7 mouse cellular contexts compared by ENCODE assay signal in genomic region chr10:13869322-13870035, GRCm38 (mm10). TPM values are rescaled to one million over a fixed set of nuclear protein-coding genes. Genes with fewer than 3 reads are reported as not detected.
DNase-seq lines count a peak whose midpoint lies in the region; ATAC-seq lines count a peak whose summit lies in the region.

No protein-coding gene starts in this region.

- H3K4me2 ChIP-seq in limb, embryonic 11.5 days (ENCODE audit: low read depth, severe bottlenecking) = peak overlapping the region; percentile 81; the same call in 1 of the 2 replicates
- peak overlapping the region; percentile 83 for H3K4me2 ChIP-seq in neural tube, embryonic 14.5 days (ENCODE audit: low read depth, low read length)

- ATAC-seq in granulocyte monocyte progenitor cell, adult 5-6 weeks (replicated peaks; ENCODE audit: poor library complexity, severe bottlenecking) = peak; percentile 70
- no peak for ATAC-seq in limb, embryonic 11.5 days (ENCODE audit: insufficient number of reproducible peaks, low FRiP score, low TSS enrichment, low read depth)
- peak; percentile 22 for ATAC-seq in neural tube, embryonic 14.5 days (ENCODE audit: low read depth)

- peak; percentile 65 for DNase-seq in CD4-positive helper T cell, adult 2 months (ENCODE audit: low read depth, low spot score)
- DNase-seq in Muller cell, postnatal 12 days (ENCODE audit: inconsistent ontology term) = peak; percentile 71
- no peak for DNase-seq in limb, embryonic 11.5 days (ENCODE audit: low spot score)
- DNase-seq in layer of hippocampus, postnatal 25 days (ENCODE audit: extremely low spot score in 1 of 2, low spot score in 1 of 2) = no peak
- DNase-seq in adrenal gland, postnatal 36 days = no peak

- 53% methylated on average over 13 of the region's 13 CpGs for WGBS in limb, embryonic 11.5 days
- 46% methylated on average over 13 of the region's 13 CpGs for WGBS in neural tube, embryonic 14.5 days

- no peak overlapping the region for H3K27ac ChIP-seq in limb, embryonic 11.5 days (replicated peaks; ENCODE audit: low read depth, low read length)
- H3K27ac ChIP-seq in neural tube, embryonic 14.5 days (ENCODE audit: low read depth, low read length) = no peak overlapping the region; the same call in 1 of the 2 replicates

- H3K9me3 ChIP-seq in limb, embryonic 11.5 days (ENCODE audit: control insufficient read depth, low read length) = no peaks in the 10 kb centered on the region
- H3K9me3 ChIP-seq in neural tube, embryonic 14.5 days (ENCODE audit: control insufficient read depth, low read length) = no peaks in the 10 kb centered on the region

- no peaks in the 10 kb centered on the region for H3K4me1 ChIP-seq in limb, embryonic 11.5 days (ENCODE audit: control insufficient read depth, insufficient read depth, low read length)
- H3K4me1 ChIP-seq in neural tube, embryonic 14.5 days (ENCODE audit: control insufficient read depth, insufficient read depth, low read length) = peaks cover 9% of the 10 kb centered on the region; the same call in 1 of the 2 replicates

- no peak overlapping the region for H3K9ac ChIP-seq in limb, embryonic 11.5 days (ENCODE audit: low read length)
- peak overlapping the region; percentile 93 for H3K9ac ChIP-seq in neural tube, embryonic 14.5 days (replicated peaks; ENCODE audit: low read depth, low read length)

- H3K27me3 ChIP-seq in limb, embryonic 11.5 days (ENCODE audit: control insufficient read depth, insufficient read depth, low read length) = 0 out of 2 replicates have a peak, but pooled peaks cover 4% of the 10 kb centered on the region
- H3K27me3 ChIP-seq in neural tube, embryonic 14.5 days (ENCODE audit: control insufficient read depth, insufficient read depth, low read length) = no peaks in the 10 kb centered on the region

- H3K36me3 ChIP-seq in limb, embryonic 11.5 days (ENCODE audit: control insufficient read depth, insufficient read depth, low read length) = no peaks in the 10 kb centered on the region
- no peaks in the 10 kb centered on the region for H3K36me3 ChIP-seq in neural tube, embryonic 14.5 days (ENCODE audit: control insufficient read depth, insufficient read depth, low read length)

- peak overlapping the region; percentile 54 for H3K4me3 ChIP-seq in limb, embryonic 11.5 days (ENCODE audit: low read depth, low read length)
- H3K4me3 ChIP-seq in neural tube, embryonic 14.5 days (ENCODE audit: low read depth, low read length) = peak overlapping the region; percentile 87

RNA-seq across cellular contexts. Expression of gene Aig1, which starts 0.7 kb away (rescaled TPM):
- 15.2 and 23.7 TPM in 2 replicates for total RNA-seq in granulocyte monocyte progenitor cell, adult 5-6 weeks (2014; fragmentation: Nextera tagmentation)
- 12.4 and 13.2 TPM in 2 replicates for total RNA-seq in granulocyte monocyte progenitor cell, adult 5-6 weeks (2017)
- 11.5 and 12.0 TPM in 2 replicates for polyA plus RNA-seq in limb, embryonic 11.5 days (2014; fragmentation: Nextera tagmentation; extraction: Ambion mirVana)
- 95.4 and 124 TPM in 2 replicates for polyA plus RNA-seq in neural tube, embryonic 14.5 days (2014; fragmentation: Nextera tagmentation; extraction: Ambion mirVana)
- total RNA-seq in layer of hippocampus, postnatal 25 days (2021) = 10 to 100 TPM; 57.7 to 62.6 TPM
- total RNA-seq in adrenal gland, postnatal 36 days (2021) = 10 to 100 TPM; 22.5 to 36.0 TPM

Comparison
In these comparisons a context has a peak if more than half of its experiments do, and no peak if none do; other contexts are left out.
1. DNase-seq: peak in CD4-positive helper T cell, adult 2 months (single experiment) and Muller cell, postnatal 12 days (single experiment); none in limb, embryonic 11.5 days (single experiment), layer of hippocampus, postnatal 25 days (0 of 2) and adrenal gland, postnatal 36 days (0 of 2).